Mouse (Mus musculus) liver, adult 2 months (tissue): ENCODE results near the gene Apba2. TPM values are rescaled to one million over a fixed set of nuclear protein-coding genes. Genes with fewer than 3 reads are reported as not detected.

Experiments used
- DNase-seq: peaks from one replicate; pipeline ENCODE4 v3.0.0-alpha.2; 2011; ENCODE audit warnings: low read depth, low spot score; ENCODE audit errors: extremely low read depth
- H3K27ac ChIP-seq: fragments of 200-500 bp; replicated peaks from 2 replicates; pipeline ENCODE4 v1.5.1; 2012; ENCODE audit warnings: low read depth, mild to moderate bottlenecking, control low read depth, inconsistent platforms, low read length; ENCODE audit not compliant: insufficient read depth
- H3K27me3 ChIP-seq: fragments of 200-500 bp; 2 replicates; pipeline ENCODE4 v1.6.1; 2012; ENCODE audit warnings: mild to moderate bottlenecking, moderate library complexity, low read length, inconsistent platforms; ENCODE audit not compliant: control insufficient read depth, insufficient read depth
- H3K36me3 ChIP-seq: fragments of 200-500 bp; 2 replicates; pipeline ENCODE4 v1.6.1; 2012; ENCODE audit warnings: low read length, inconsistent platforms; ENCODE audit not compliant: control insufficient read depth, insufficient read depth
- H3K4me1 ChIP-seq: fragments of 200-500 bp; 2 replicates; pipeline ENCODE4 v1.6.1; 2011; ENCODE audit warnings: low read length; ENCODE audit not compliant: control insufficient read depth, insufficient read depth
- H3K4me3 ChIP-seq: fragments of 200-500 bp; 2 replicates; pipeline ENCODE4 v1.5.1; 2011; ENCODE audit warnings: low read depth, mild to moderate bottlenecking, control low read depth, low read length, moderate library complexity; ENCODE audit not compliant: insufficient read depth
- H3K79me2 ChIP-seq: fragments of 200-500 bp; 2 replicates; pipeline ENCODE4 v1.6.1; 2012; ENCODE audit warnings: inconsistent platforms, mild to moderate bottlenecking, low read length, moderate library complexity; ENCODE audit not compliant: control insufficient read depth, insufficient read depth
- H3K9ac ChIP-seq: fragments of 200-500 bp; 2 replicates; pipeline ENCODE4 v1.6.1; 2012; ENCODE audit warnings: low read depth, mild to moderate bottlenecking, control low read depth, inconsistent platforms, low read length
- CTCF ChIP-seq: fragments of 200-500 bp; IDR thresholded peaks from 2 replicates; pipeline ENCODE4 v1.5.1; 2011; ENCODE audit warnings: low read depth, low read length, control low read depth
- POLR2A ChIP-seq: fragments of 200-500 bp; IDR thresholded peaks from 2 replicates; pipeline ENCODE4 v1.6.1; 2011; ENCODE audit warnings: low read length, control low read depth; ENCODE audit not compliant: insufficient read depth; ENCODE audit errors: extremely low read depth
- WGBS: fragments of 180-500 bp; shearing (Covaris S2); methylation state at CpG from one replicate; pipeline ENCODE4 v1.1.7; 2018; 5-methylcytosine and 5-hydroxymethylcytosine counted together
- polyA plus RNA-seq: library from polyadenylated mRNA; depleted of rRNA; stranded (reverse); fragments of >200 nt; gene quantifications from 2 replicates; pipeline ENCODE4 v1.2.3, GENCODE M21; 2012
- total RNA-seq: library from RNA; depleted of rRNA; stranded (reverse); fragments of >200 nt; gene quantifications from 2 replicates; pipeline ENCODE4 v1.2.3, GENCODE M21; 2014

Apba2 gene
- total and polyA plus RNA-seq, 2 experiments: 0.11 TPM; not detected in 1

GRCm38 (mm10) chr7:64561711-64562498, 60.4 kb downstream of the Apba2 start:
- Histone ChIP-seq H3K36me3 (no peaks in the 10 kb centered on the region), H3K27ac (no peak overlapping the region), H3K27me3 (no peaks in the 10 kb centered on the region), H3K9ac (no peak overlapping the region), H3K4me1 (no peaks in the 10 kb centered on the region), H3K4me3 (no peak overlapping the region), H3K79me2 (no peaks in the 10 kb centered on the region)
- WGBS: 69% methylated on average over 9 of the region's 9 CpGs
- DNase-seq: peak; percentile 76
- no peak for TF ChIP-seq CTCF
- no peak for TF ChIP-seq POLR2A

GRCm38 (mm10) chr7:64564891-64565571, 63.5 kb downstream of the Apba2 start:
- no peak overlapping the region for H3K4me3 ChIP-seq
- 84% methylated on average over 7 of the region's 7 CpGs for WGBS
- no peaks in the 10 kb centered on the region for H3K79me2 ChIP-seq
- DNase-seq: no peak
- no peaks in the 10 kb centered on the region for H3K4me1 ChIP-seq
- TF ChIP-seq CTCF (no peak), POLR2A (no peak)
- no peak overlapping the region for H3K9ac ChIP-seq
- H3K27me3 ChIP-seq: no peaks in the 10 kb centered on the region
- no peak overlapping the region for H3K27ac ChIP-seq
- H3K36me3 ChIP-seq: no peaks in the 10 kb centered on the region

GRCm38 (mm10) chr7:64566371-64567243, 65.1 kb downstream of the Apba2 start:
- 81% methylated on average over 10 of the region's 10 CpGs for WGBS
- no peaks in the 10 kb centered on the region for H3K79me2 ChIP-seq
- no peak for DNase-seq

GRCm38 (mm10) chr7:64568722-64569121, 67.2 kb downstream of the Apba2 start:
- Histone ChIP-seq H3K36me3 (no peaks in the 10 kb centered on the region), H3K27me3 (no peaks in the 10 kb centered on the region), H3K79me2 (no peaks in the 10 kb centered on the region), H3K9ac (no peak overlapping the region), H3K4me3 (no peak overlapping the region), H3K27ac (no peak overlapping the region), H3K4me1 (no peaks in the 10 kb centered on the region)
- WGBS: 73% methylated on average over 4 of the region's 4 CpGs
- TF ChIP-seq POLR2A: no peak
- no peak for TF ChIP-seq CTCF
- DNase-seq: no peak

More at GRCm38 (mm10) chr7:64566371-64567243, 65.1 kb downstream of the Apba2 start:
- Histone ChIP-seq H3K4me3 (no peak overlapping the region), H3K9ac (no peak overlapping the region), H3K4me1 (no peaks in the 10 kb centered on the region), H3K27me3 (no peaks in the 10 kb centered on the region), H3K36me3 (no peaks in the 10 kb centered on the region), H3K27ac (no peak overlapping the region)
- TF ChIP-seq POLR2A: no peak
- no peak for TF ChIP-seq CTCF

- WGBS: 59% methylated on average over 7 of the region's 7 CpGs
- TF ChIP-seq CTCF: no peak
- no peak for TF ChIP-seq POLR2A
- DNase-seq: peak; percentile 2
- Histone ChIP-seq H3K79me2 (no peaks in the 10 kb centered on the region), H3K9ac (no peak overlapping the region), H3K27ac (no peak overlapping the region), H3K4me1 (no peaks in the 10 kb centered on the region), H3K36me3 (no peaks in the 10 kb centered on the region), H3K27me3 (no peaks in the 10 kb centered on the region), H3K4me3 (no peak overlapping the region)
Measured at GRCm38 (mm10) chr7:64569676-64570075, 68.2 kb downstream of the Apba2 start.
